Mouse (Mus musculus) ES-E14 (cell line): ENCODE measurements around the gene Lsm4. TPM values are rescaled to one million over a fixed set of nuclear protein-coding genes. Genes with fewer than 3 reads are reported as not detected.

ENCODE experiments used
- DNase-seq: peaks from one replicate; pipeline ENCODE4 v3.0.0-alpha.2; 2013; ENCODE audit warnings: low read depth, low spot score
- H3K27ac ChIP-seq: 2 replicates; pipeline ENCODE4 v1.5.1; 2012; ENCODE audit warnings: low read depth, mild to moderate bottlenecking, low read length, moderate library complexity, mixed read lengths; ENCODE audit not compliant: poor library complexity, insufficient read depth, severe bottlenecking
- H3K36me3 ChIP-seq: 2 replicates; pipeline ENCODE4 v1.6.1; 2012; ENCODE audit warnings: mild to moderate bottlenecking, low read length, moderate library complexity, mixed read lengths; ENCODE audit not compliant: control insufficient read depth, poor library complexity, insufficient read depth, severe bottlenecking
- H3K4me1 ChIP-seq, 2 experiments: fragments of 150-350 bp in 1 of 2; sonication (generic) in 1 of 2; 2 replicates each; pipeline ENCODE4 v1.6.1; 2012; ENCODE audit warnings: low read length in 2 of 2, mild to moderate bottlenecking in 1 of 2, mixed read lengths in 1 of 2; ENCODE audit not compliant: control insufficient read depth in 2 of 2, insufficient read depth in 2 of 2, poor library complexity in 1 of 2
- H3K4me3 ChIP-seq, 2 experiments: fragments of 150-350 bp in 1 of 2; sonication (generic) in 1 of 2; 2 replicates each; pipeline ENCODE4 v1.5.1; 2012; ENCODE audit warnings: low read length in 2 of 2, low read depth in 1 of 2, mild to moderate bottlenecking in 1 of 2, mixed read lengths in 1 of 2; ENCODE audit not compliant: insufficient read depth in 1 of 2, poor library complexity in 1 of 2, severe bottlenecking in 1 of 2
- H3K9ac ChIP-seq: 2 replicates; pipeline ENCODE4 v1.6.1; 2012; ENCODE audit warnings: low read depth, mild to moderate bottlenecking, low read length, mixed read lengths; ENCODE audit not compliant: poor library complexity, insufficient read depth, severe bottlenecking
- H3K9me3 ChIP-seq: fragments of 150-350 bp; sonication (generic); 2 replicates; pipeline ENCODE4 v1.6.1; 2012; ENCODE audit warnings: low read depth, mild to moderate bottlenecking, low read length; ENCODE audit not compliant: control insufficient read depth, insufficient read depth
- CHD2 ChIP-seq: IDR thresholded peaks from 2 replicates; pipeline ENCODE4 v1.6.1; 2014; ENCODE audit warnings: mild to moderate bottlenecking, low read depth, low read length, inconsistent platforms
- HCFC1 ChIP-seq: IDR thresholded peaks from 2 replicates; pipeline ENCODE4 v1.6.1; 2012; ENCODE audit warnings: low read length, inconsistent platforms, borderline replicate concordance; ENCODE audit not compliant: insufficient read depth
- MAFK ChIP-seq: IDR thresholded peaks from 2 replicates; pipeline ENCODE4 v1.6.1; 2014; ENCODE audit warnings: mild to moderate bottlenecking, low read depth, low read length, inconsistent platforms; ENCODE audit not compliant: insufficient read depth
- ZC3H11A ChIP-seq: IDR thresholded peaks from 2 replicates; pipeline ENCODE4 v1.6.1; 2012; ENCODE audit warnings: low read depth, mild to moderate bottlenecking, inconsistent platforms, low read length, borderline replicate concordance
- ZNF384 ChIP-seq: IDR thresholded peaks from 2 replicates; pipeline ENCODE4 v1.6.1; 2012; ENCODE audit warnings: low read depth, low read length, inconsistent platforms
- in situ Hi-C, 2 experiments: fragments of 600-800 bp; cut with MboI; formaldehyde crosslinking; loops; one replicate each; pipeline ENCODE4 v1.15.1; 2025; ENCODE audit warnings: low sequenced_read_pairs in 2 of 2, inconsistent platforms in 1 of 2; ENCODE audit not compliant: unreplicated experiment in 2 of 2
- total RNA-seq: library from RNA; depleted of rRNA; stranded (reverse); fragments of 300-350 nt; gene quantifications from 2 replicates; pipeline ENCODE4 v1.2.3, GENCODE M21; 2012

Gene Lsm4
- total RNA-seq, 1 experiment = 171 TPM

DNA sequence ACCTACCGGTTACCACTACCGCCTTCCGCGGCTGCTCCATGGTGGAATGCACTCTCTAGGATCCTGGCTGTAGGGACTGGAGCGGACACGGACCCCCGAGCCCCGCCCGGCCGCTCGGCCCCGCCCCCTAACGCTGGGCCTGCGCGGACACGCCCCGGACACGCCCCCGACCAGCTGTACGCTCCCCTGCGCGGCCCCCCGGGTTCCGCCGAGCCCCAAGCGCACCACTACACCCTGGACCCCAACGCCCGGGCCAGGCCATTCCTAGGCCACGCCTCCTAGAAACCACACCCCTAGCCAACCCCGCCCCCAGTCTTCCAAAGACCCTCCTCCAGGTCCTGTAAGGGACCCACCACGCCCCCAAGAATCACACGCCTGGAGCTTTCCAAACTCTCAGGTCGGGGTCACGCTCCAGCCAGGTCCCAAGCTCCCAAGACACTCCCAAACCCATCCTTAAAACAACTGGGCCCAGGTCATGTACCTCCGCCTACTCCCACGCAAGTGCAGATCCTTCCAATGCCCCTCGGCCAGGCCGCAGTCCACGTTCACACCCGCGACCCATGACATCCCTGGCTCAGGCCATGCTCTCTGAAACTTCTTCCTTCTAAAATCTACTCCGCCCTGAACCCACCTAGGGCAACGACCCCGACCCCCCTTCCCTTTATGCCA, 13.3 kb upstream of the Lsm4 start:
- H3K4me1 ChIP-seq = peaks cover 5 to 12% of the 10 kb centered on the region in 2 experiments; a peak in 3 of 4 replicates
- peak overlapping the region; percentile 72 for H3K9ac ChIP-seq
- peaks cover 7% of the 10 kb centered on the region; the same call in 1 of the 2 replicates for H3K36me3 ChIP-seq
- peak overlapping the region; percentile 35; the same call in 1 of the 2 replicates for H3K27ac ChIP-seq
- H3K4me3 ChIP-seq = peak overlapping the region; percentile 87 to 93
- in situ Hi-C loops = no loop called here
- no peak for TF ChIP-seq CHD2
- TF ChIP-seq ZNF384 = no peak
- no peak for TF ChIP-seq ZC3H11A
- peak; percentile 20; the same call in 1 of the 2 replicates for TF ChIP-seq HCFC1
- no peaks in the 10 kb centered on the region for H3K9me3 ChIP-seq
- peak; percentile 97 for DNase-seq

- DNase-seq = peak; percentile 94
- in situ Hi-C loops = no loop called here
Measured at GRCm38 (mm10) chr8:70660273-70660725, 12.7 kb upstream of the Lsm4 start, which contains the start of gene Pgpep1. Gene Pgpep1, minus strand, starts transcription at chr8:70660388.

GRCm38 (mm10) chr8:70663691-70664090, 9.4 kb upstream of the Lsm4 start:
- DNase-seq = no peak
- no peak overlapping the region for H3K9ac ChIP-seq
- H3K27ac ChIP-seq = no peak overlapping the region

More at GRCm38 (mm10) chr8:70660273-70660725, 12.7 kb upstream of the Lsm4 start, which contains the start of gene Pgpep1:
- peak within 1 kb of the TSS; percentile 72 for H3K9ac ChIP-seq
- TF ChIP-seq ZNF384 (no peak), HCFC1 (no peak), CHD2 (no peak), ZC3H11A (no peak), MAFK (peak; percentile 61)
- H3K27ac ChIP-seq = peak within 1 kb of the TSS; percentile 35; the same call in 1 of the 2 replicates
- no peaks in the 10 kb centered on the region for H3K9me3 ChIP-seq
- H3K4me1 ChIP-seq = peaks cover 5 to 13% of the 10 kb centered on the region in 2 experiments; a peak in 3 of 4 replicates
- H3K4me3 ChIP-seq = peak within 1 kb of the TSS; percentile 87 to 93
- peaks cover 4% of the 10 kb centered on the region; the same call in 1 of the 2 replicates for H3K36me3 ChIP-seq

GRCm38 (mm10) chr8:70664631-70665030, 8.4 kb upstream of the Lsm4 start:
- DNase-seq = no peak
- in situ Hi-C loops = no loop called here
- H3K9me3 ChIP-seq = no peaks in the 10 kb centered on the region
- no peak overlapping the region for H3K9ac ChIP-seq
- no peaks in the 10 kb centered on the region for H3K36me3 ChIP-seq
- 0 out of 2 replicates have a peak, but pooled peaks have one; percentile 41 for TF ChIP-seq ZNF384
- no peak for TF ChIP-seq ZC3H11A
- no peak for TF ChIP-seq CHD2
- peaks cover 8 to 16% of the 10 kb centered on the region in 2 experiments; a peak in 2 of 4 replicates for H3K4me1 ChIP-seq
- no peak overlapping the region for H3K4me3 ChIP-seq
- H3K27ac ChIP-seq = no peak overlapping the region

More at GRCm38 (mm10) chr8:70663691-70664090, 9.4 kb upstream of the Lsm4 start:
- in situ Hi-C loops = no loop called here
- Histone ChIP-seq H3K36me3 (no peaks in the 10 kb centered on the region), H3K4me3 (no peak overlapping the region), H3K4me1 (peaks cover 8 to 16% of the 10 kb centered on the region in 2 experiments; a peak in 2 of 4 replicates), H3K9me3 (no peaks in the 10 kb centered on the region)
- TF ChIP-seq HCFC1 (no peak), CHD2 (no peak), ZC3H11A (no peak), ZNF384 (no peak), MAFK (no peak)
